Mouse (Mus musculus) neural tube, embryonic 14.5 days (tissue): ENCODE measurements around the gene Mgmt. TPM values are rescaled to one million over a fixed set of nuclear protein-coding genes. Genes with fewer than 3 reads are reported as not detected.

Experiments
- ATAC-seq: fragments of 200-750 bp; cut with Nextera tagmentation; 2 replicates; pipeline ENCODE4 v1.8.0; 2017; ENCODE audit warnings: low read depth, mild to moderate bottlenecking, moderate TSS enrichment, moderate library complexity
- H3K27ac ChIP-seq: fragments of 300-500 bp; sonication (generic); 2 replicates; pipeline ENCODE4 v1.5.1; 2014; ENCODE audit warnings: low read depth, mild to moderate bottlenecking, control low read depth, low read length, moderate library complexity, mixed read lengths
- H3K27me3 ChIP-seq: fragments of 300-500 bp; sonication (generic); 2 replicates; pipeline ENCODE4 v1.6.1; 2014; ENCODE audit warnings: low read length; ENCODE audit not compliant: control insufficient read depth, insufficient read depth
- H3K36me3 ChIP-seq: fragments of 300-500 bp; sonication (generic); 2 replicates; pipeline ENCODE4 v1.6.1; 2014; ENCODE audit warnings: low read length, mixed read lengths; ENCODE audit not compliant: control insufficient read depth, insufficient read depth
- H3K4me1 ChIP-seq: fragments of 300-500 bp; sonication (generic); 2 replicates; pipeline ENCODE4 v1.6.1; 2014; ENCODE audit warnings: low read length; ENCODE audit not compliant: control insufficient read depth, insufficient read depth
- H3K4me2 ChIP-seq: fragments of 300-500 bp; sonication (generic); 2 replicates; pipeline ENCODE4 v1.6.1; 2014; ENCODE audit warnings: mild to moderate bottlenecking, low read depth, low read length, control low read depth
- H3K4me3 ChIP-seq: fragments of 300-500 bp; sonication (generic); 2 replicates; pipeline ENCODE4 v1.5.1; 2014; ENCODE audit warnings: low read depth, low read length, control low read depth, mixed read lengths
- H3K9ac ChIP-seq: fragments of 300-500 bp; sonication (generic); replicated peaks from 2 replicates; pipeline ENCODE4 v1.6.1; 2014; ENCODE audit warnings: low read depth, mild to moderate bottlenecking, control low read depth, low read length, mixed read lengths
- H3K9me3 ChIP-seq: fragments of 300-500 bp; sonication (generic); 2 replicates; pipeline ENCODE4 v1.6.1; 2016; ENCODE audit warnings: low read length; ENCODE audit not compliant: control insufficient read depth
- WGBS: fragments of 180-500 bp; shearing (Covaris S2); extraction: QIAGEN DNeasy Blood & Tissue Kit; methylation state at CpG from one replicate; pipeline ENCODE4 v1.1.7; 2014; 5-methylcytosine and 5-hydroxymethylcytosine counted together
- polyA plus RNA-seq: library from polyadenylated mRNA; unstranded; fragments of >200 nt; fragmentation: Nextera tagmentation; extraction: Ambion mirVana; gene quantifications from 2 replicates; pipeline ENCODE4 v1.2.1, GENCODE M21; 2014

The Mgmt gene
- polyA plus RNA-seq, 1 experiment from 2014 or later: 0.90 TPM

GRCm38 (mm10) chr7:136924610-136925260 lies 30.3 kb downstream of the Mgmt start:
- 68% methylated on average over 18 of the region's 18 CpGs for WGBS
- peaks cover 6% of the 10 kb centered on the region; the same call in 1 of the 2 replicates for H3K4me1 ChIP-seq
- H3K27ac ChIP-seq: no peak overlapping the region
- no peak overlapping the region for H3K4me2 ChIP-seq
- no peaks in the 10 kb centered on the region for H3K36me3 ChIP-seq
- no peaks in the 10 kb centered on the region for H3K9me3 ChIP-seq
- no peak for ATAC-seq
- H3K27me3 ChIP-seq: no peaks in the 10 kb centered on the region
- H3K9ac ChIP-seq: no peak overlapping the region
- no peak overlapping the region for H3K4me3 ChIP-seq

DNA sequence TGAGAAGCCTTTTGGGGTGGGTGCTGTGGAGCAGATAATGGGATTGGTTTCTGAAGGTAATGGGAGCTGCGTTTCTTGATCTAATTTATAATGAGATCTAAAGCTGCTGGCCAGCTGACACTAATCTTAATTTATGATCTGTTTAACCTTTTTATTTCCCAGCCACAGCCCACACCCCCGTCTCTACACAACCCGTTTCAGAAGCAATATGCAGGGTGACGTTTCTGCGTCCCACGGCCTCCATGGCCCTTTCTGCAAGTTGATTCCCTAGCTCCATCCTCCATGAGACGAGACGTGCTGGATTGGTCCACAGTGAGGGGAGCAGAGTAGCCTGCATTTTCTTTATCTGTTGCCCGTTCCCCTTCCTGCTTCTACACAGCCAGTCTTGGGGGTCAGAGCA lies 31.8 kb downstream of the Mgmt start:
- no peaks in the 10 kb centered on the region for H3K9me3 ChIP-seq
- H3K4me3 ChIP-seq: no peak overlapping the region
- H3K4me1 ChIP-seq: peaks cover 6% of the 10 kb centered on the region; the same call in 1 of the 2 replicates
- no peak overlapping the region for H3K27ac ChIP-seq
- H3K36me3 ChIP-seq: no peaks in the 10 kb centered on the region
- WGBS: 30% methylated on average over 9 of the region's 9 CpGs
- no peak overlapping the region for H3K9ac ChIP-seq
- no peak for ATAC-seq
- no peaks in the 10 kb centered on the region for H3K27me3 ChIP-seq
- no peak overlapping the region for H3K4me2 ChIP-seq

GRCm38 (mm10) chr7:136930451-136930850 lies 36.0 kb downstream of the Mgmt start:
- H3K4me2 ChIP-seq: no peak overlapping the region
- no peak overlapping the region for H3K27ac ChIP-seq
- 81% methylated on average over 3 of the region's 3 CpGs for WGBS
- H3K27me3 ChIP-seq: no peaks in the 10 kb centered on the region
- H3K36me3 ChIP-seq: no peaks in the 10 kb centered on the region
- no peaks in the 10 kb centered on the region for H3K9me3 ChIP-seq
- ATAC-seq: no peak
- no peak overlapping the region for H3K9ac ChIP-seq
- peaks cover 3% of the 10 kb centered on the region; the same call in 1 of the 2 replicates for H3K4me1 ChIP-seq
- H3K4me3 ChIP-seq: no peak overlapping the region

DNA sequence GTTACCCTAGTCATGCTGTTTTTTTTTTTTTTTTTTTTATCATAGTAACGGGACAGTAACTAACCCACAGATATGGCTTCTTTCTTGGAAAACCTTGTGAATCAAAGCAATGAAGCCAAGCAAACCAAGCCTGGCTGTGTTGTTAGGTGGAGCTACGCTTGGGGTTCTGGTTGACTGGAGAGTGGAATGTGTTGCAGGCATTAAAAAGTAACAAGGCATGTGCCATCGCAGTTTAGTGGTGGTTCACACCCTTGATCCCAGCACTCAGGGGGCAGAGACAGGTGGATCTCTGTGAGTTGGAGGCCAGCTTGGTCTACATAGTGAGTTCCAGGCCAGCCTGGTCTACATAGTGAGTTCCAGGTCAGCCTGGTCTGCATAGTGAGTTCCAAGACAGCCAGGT lies 39.0 kb downstream of the Mgmt start:
- WGBS: 91% methylated on average over 3 of the region's 3 CpGs
- H3K4me1 ChIP-seq: no peaks in the 10 kb centered on the region
- no peaks in the 10 kb centered on the region for H3K27me3 ChIP-seq
- no peak overlapping the region for H3K4me2 ChIP-seq
- H3K9me3 ChIP-seq: no peaks in the 10 kb centered on the region
- H3K9ac ChIP-seq: no peak overlapping the region
- H3K27ac ChIP-seq: no peak overlapping the region
- H3K36me3 ChIP-seq: no peaks in the 10 kb centered on the region
- no peak for ATAC-seq
- H3K4me3 ChIP-seq: no peak overlapping the region

DNA sequence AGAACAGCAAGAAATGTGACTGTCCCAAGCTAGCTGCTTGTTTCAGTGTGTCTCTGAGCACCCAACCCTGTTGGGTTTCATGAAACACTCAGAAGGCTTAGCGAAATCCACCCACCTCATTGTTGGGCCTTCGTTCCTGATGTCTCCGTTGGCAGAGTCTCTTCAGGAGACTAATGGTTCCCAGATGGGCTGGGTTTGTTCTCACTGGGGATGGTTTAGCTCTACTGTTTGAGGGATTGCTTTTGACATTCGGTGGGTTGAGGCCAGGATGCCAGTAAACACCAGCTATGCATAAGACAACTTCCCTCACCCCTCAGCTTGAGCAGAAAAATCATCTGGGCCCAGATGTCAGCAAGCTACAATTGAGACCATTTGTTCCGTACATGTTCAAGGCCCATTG lies 39.9 kb downstream of the Mgmt start:
- Histone ChIP-seq H3K4me1 (no peaks in the 10 kb centered on the region), H3K9ac (no peak overlapping the region), H3K27ac (no peak overlapping the region), H3K4me2 (no peak overlapping the region), H3K36me3 (no peaks in the 10 kb centered on the region), H3K27me3 (no peaks in the 10 kb centered on the region), H3K4me3 (no peak overlapping the region), H3K9me3 (no peaks in the 10 kb centered on the region)
- no peak for ATAC-seq
- 85% methylated on average over 5 of the region's 5 CpGs for WGBS

DNA sequence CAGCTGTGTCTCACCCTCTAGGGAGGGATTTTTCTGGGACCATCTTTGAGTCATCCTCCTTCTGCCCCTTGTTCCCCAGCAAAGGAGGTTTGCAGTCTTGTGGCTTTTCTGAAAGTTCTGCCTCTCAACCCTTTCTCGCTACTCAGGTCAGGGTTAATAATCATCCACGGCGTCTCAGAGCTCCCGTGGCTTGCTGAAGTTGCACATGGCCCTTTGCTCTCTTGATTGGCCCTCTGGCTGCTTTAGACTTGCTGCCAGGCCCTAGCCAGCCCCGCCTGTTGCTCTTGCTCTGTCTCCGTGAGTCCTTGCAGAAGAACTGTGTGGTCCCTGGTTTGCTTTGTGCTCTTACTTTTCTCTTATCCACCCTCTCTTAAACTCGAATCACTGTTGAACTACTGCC lies 40.4 kb downstream of the Mgmt start:
- no peak overlapping the region for H3K27ac ChIP-seq
- no peaks in the 10 kb centered on the region for H3K9me3 ChIP-seq
- 81% methylated on average over 7 of the region's 7 CpGs for WGBS

GRCm38 (mm10) chr7:136938371-136938770 lies 44.0 kb downstream of the Mgmt start:
- Histone ChIP-seq H3K27ac (no peak overlapping the region), H3K9me3 (no peaks in the 10 kb centered on the region), H3K4me2 (no peak overlapping the region), H3K36me3 (no peaks in the 10 kb centered on the region), H3K9ac (no peak overlapping the region), H3K4me3 (no peak overlapping the region), H3K4me1 (no peaks in the 10 kb centered on the region), H3K27me3 (no peaks in the 10 kb centered on the region)
- WGBS: 87% methylated on average over 4 of the region's 4 CpGs
- no peak for ATAC-seq

More for the DNA sequence above, 40.4 kb downstream of the Mgmt start:
- Histone ChIP-seq H3K36me3 (no peaks in the 10 kb centered on the region), H3K4me2 (no peak overlapping the region), H3K4me3 (no peak overlapping the region), H3K9ac (no peak overlapping the region), H3K27me3 (no peaks in the 10 kb centered on the region), H3K4me1 (no peaks in the 10 kb centered on the region)
- ATAC-seq: no peak

GRCm38 (mm10) chr7:136942414-136942813 lies 48.0 kb downstream of the Mgmt start:
- Histone ChIP-seq H3K27me3 (no peaks in the 10 kb centered on the region), H3K9me3 (no peaks in the 10 kb centered on the region), H3K4me3 (no peak overlapping the region), H3K27ac (no peak overlapping the region), H3K4me2 (no peak overlapping the region), H3K4me1 (no peaks in the 10 kb centered on the region), H3K9ac (no peak overlapping the region), H3K36me3 (no peaks in the 10 kb centered on the region)
- 82% methylated on average over 2 of the region's 2 CpGs for WGBS
- ATAC-seq: no peak

- WGBS: 79% methylated on average over 5 of the region's 5 CpGs
- Histone ChIP-seq H3K4me2 (no peak overlapping the region), H3K4me1 (no peaks in the 10 kb centered on the region), H3K27me3 (no peaks in the 10 kb centered on the region), H3K27ac (no peak overlapping the region), H3K4me3 (no peak overlapping the region), H3K36me3 (no peaks in the 10 kb centered on the region), H3K9me3 (no peaks in the 10 kb centered on the region), H3K9ac (no peak overlapping the region)
- no peak for ATAC-seq
These were observed 49.5 kb downstream of the Mgmt start for GRCm38 (mm10) chr7:136943886-136944285.
